Mouse (Mus musculus) heart, postnatal 10 days (tissue): ENCODE results near the gene Rnf138rt1. TPM values are rescaled to one million over a fixed set of nuclear protein-coding genes. Genes with fewer than 3 reads are reported as not detected.

Experiments
- DNase-seq, 2 experiments: peaks; one replicate each; pipeline ENCODE4 v3.0.0; 2021
- intact Hi-C: fragments of 180-260 bp; cut with DNase I; formaldehyde crosslinking; loops from one replicate; pipeline ENCODE4 v1.15.1; 2025
- total RNA-seq, 2 experiments: library from RNA; stranded (reverse); gene quantifications; 2 replicates each; pipeline ENCODE4 v1.2.3; 2021

Rnf138rt1 gene
- not detected for total RNA-seq

DNA sequence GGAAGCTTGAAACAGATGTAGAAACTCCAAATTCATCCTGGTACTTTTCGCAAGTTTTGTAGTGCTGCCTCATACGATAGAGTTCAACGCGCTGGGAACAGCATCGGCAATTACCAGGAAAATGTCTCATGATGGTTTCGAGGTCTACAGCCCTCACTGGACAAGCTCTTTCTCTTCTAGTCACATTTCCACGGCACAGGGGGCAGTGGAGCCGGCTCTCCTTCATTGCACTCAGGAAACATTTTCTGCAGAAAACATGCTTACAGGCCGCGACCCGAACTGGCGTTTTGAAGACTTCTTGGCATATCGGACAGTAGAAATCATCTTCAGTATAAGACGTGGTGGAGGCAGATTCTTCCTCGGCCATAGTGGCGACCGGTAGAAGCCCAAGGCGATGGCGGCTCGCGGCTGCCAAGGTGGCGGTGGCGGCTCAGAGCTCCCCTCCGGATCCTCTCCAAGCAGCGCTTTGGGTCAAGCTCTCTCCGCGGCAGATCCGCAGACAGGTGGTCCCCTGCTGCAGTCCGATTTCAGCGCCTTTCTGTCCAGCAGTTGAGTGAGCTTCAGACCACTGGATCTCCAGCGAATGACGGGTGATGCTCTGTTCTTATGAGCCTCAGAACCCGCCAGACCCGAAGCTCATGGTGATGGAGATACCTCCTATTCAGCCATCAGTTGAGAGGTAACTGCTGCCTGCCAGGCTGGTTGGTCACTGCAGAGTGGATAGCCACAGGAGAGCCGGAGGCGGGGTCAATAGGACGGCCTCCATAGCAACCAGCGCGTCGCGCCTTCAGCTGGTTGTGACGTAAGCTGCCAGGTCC, at the start of gene Rnf138rt1:
Rnf138rt1 (minus strand) TSS at position 713 of the 818 bp plus-strand sequence.
- peak; percentile 5 to 6 for DNase-seq
- intact Hi-C loops = no loop called here

DNA sequence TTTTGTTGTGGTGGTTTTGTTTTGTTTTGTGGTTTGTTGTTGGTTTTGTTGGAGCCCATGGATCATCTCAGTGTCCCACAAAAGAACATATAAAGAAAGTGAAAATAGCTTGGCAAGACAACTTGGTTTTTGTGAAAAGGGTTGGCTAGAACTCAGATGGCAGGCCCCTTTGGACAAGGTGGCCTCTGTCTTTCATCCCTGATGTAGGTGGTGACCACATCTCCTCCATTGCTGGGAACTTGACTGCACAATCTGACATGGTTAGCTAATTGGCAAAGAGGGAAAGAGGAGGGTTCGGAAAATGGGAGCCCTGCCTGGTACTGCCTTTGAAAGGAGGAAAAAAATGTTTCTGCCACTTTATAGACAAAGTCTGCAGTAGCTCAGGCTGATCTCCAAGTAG, 46.1 kb upstream of the Rnf138rt1 start:
- intact Hi-C loops = no loop called here

DNA sequence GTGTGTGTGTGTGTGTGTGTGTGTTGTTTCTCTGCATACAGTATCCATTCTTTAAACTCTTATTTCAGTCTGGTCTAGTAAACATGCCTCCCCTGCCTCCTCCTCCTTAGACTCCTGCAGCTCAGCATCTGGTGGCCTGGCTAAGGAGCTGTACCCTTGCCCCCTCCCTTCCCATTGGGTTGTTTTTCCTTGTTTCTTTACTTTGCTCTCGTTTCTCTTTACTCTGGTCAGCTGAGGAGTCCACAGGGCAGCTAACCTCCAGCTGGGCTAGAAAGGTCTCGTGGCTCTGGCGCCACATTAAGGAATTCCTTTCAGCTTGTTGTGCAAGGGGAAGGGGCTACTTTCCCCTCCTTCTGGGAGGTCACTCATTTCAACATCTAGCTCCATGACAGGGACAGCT, 5.2 kb upstream of the Rnf138rt1 start:
- intact Hi-C loops = no loop called here
- DNase-seq = no peak

More for the DNA sequence above, 46.1 kb upstream of the Rnf138rt1 start:
- DNase-seq = no peak

- intact Hi-C loops = no loop called here
- DNase-seq = no peak
Measured at GRCm38 (mm10) chrX:163761435-163761828, 303 bp upstream of the Rnf138rt1 start.

GRCm38 (mm10) chrX:163745996-163746395, 15.1 kb downstream of the Rnf138rt1 start:
- DNase-seq = no peak

DNA sequence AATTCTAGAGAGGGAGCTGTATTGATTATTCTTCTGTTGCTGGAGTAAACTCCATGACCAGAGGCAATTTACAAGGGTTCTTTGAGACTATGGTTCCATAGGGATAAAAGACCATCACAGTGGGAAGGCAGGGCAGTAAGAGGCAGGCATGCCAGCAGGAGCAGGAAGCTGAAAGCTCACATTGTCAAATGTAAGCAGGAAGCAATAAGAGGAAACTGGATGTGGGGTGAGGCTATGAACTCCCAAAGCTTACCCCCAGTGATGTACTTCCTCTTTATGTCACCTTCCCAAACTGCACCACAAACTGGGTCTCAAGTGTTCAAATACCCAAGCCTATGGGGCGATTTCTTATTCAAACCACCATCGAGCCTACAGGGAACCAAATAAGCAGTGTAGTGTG, 17.2 kb downstream of the Rnf138rt1 start:
- no peak for DNase-seq
- intact Hi-C loops = no loop called here

More at GRCm38 (mm10) chrX:163745996-163746395, 15.1 kb downstream of the Rnf138rt1 start:
- intact Hi-C loops = no loop called here

- intact Hi-C loops = no loop called here
- no peak for DNase-seq
Measured at GRCm38 (mm10) chrX:163738904-163739303, 22.2 kb downstream of the Rnf138rt1 start.

DNA sequence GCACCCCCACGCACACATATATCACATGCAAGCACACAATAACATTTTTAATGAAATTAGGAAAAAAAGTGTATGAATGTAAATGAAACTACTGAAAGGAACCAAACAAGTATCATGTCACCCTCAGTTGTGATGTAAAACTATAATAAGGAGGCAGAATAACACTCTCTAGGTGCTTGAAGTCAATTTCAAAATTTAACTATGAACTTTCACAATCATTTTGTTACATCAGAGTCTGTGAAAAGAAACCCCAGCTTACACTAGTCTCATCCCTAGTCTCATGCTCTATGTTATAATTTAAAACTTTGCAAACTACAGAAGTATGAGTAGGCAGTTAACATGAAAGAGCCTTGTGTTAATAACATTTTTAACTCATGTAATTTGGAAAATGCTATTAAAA, 27.0 kb downstream of the Rnf138rt1 start:
- intact Hi-C loops = no loop called here
- no peak for DNase-seq

DNA sequence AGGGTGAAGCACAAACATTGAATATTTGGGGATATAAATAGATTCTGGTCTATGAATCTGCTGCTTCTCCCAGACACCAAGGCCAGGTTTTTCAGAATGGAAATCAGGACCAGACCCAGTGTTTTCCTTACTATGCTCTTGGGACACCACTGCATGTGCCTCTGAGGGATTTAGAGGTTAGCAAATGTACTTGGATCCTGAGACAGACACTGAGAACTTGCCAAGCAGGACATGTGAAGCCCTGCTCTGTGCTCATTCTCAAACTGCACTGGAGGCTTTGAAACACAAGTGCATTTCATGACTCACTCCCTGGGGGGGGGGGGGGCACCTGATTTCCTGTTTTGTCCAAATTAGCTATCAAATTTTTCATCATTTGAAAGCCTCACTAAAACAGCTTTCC, 37.5 kb downstream of the Rnf138rt1 start:
- intact Hi-C loops = no loop called here
- DNase-seq = peak in 1 of 2 experiments; percentile 3

DNA sequence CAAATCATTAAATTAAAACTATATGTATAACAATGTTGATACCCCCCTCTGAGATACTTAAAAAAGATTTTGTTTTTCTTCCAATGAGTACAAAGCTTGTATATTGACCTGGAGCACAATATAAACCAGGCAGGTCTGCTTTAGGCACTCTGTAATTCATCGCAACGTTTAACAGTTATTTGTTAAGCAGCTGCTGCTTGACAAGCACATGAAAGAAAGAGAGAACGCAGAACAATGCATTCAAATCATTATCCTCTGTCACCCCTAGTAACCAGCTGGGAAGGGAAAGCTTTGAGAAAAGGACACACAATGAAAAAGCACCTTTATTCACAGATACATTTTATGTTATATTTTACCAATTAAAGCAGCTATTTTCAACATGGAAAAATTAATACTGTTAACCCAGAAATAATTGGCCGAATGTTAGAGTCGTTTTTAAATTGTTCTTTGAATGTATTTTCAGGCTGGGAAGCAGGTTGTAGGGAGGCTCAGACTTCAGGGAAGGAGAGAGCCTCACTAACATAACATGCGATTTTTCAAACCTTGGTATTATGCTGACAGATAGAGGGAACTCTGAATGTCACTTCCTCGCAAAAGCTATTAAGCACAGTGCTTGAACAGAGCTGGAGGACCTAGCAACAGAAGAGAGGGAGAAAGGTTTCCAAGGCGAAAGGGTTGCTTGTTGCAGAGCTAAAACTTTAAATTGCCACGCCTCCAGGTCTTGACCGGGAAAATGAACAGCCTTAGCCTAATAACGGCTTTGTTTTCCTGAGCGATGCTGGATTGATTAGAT, 38.1 kb downstream of the Rnf138rt1 start:
- intact Hi-C loops = no loop called here
- no peak for DNase-seq

DNA sequence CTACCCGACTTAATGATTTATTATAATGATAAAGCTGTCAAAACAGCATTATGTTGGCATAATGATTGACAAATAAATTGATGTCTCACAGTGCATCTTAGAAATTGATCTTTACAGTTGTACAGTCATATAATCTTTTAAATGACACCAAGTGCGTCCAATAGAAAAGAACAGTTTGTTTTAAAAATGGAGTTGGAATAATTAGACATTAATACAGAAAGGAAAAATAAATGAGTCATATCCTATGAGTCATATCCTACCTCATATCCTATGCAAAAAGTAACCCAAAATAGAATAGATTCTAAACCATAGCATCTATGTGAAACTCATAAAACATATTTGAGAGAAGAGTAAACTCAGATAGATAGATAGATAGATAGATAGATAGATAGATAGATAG, 40.5 kb downstream of the Rnf138rt1 start:
- DNase-seq = no peak
- intact Hi-C loops = no loop called here

Other genes starting within 250 kb of the Rnf138rt1 start
- gene Grpr, start 211.7 kb downstream of the Rnf138rt1 start, total RNA-seq = not detected
- 10 to 100 TPM; 17.7 to 22.8 TPM for gene Ap1s2, start 147.7 kb upstream of the Rnf138rt1 start, total RNA-seq
- 10 to 100 TPM; 11.6 to 15.9 TPM for gene Zrsr2, start 197.3 kb upstream of the Rnf138rt1 start, total RNA-seq